Mouse (Mus musculus): Measurements from ENCODE around the gene Cidec. TPM values are rescaled to one million over a fixed set of nuclear protein-coding genes. Genes with fewer than 3 reads are reported as not detected.
A peak's percentile ranks its signal among the peaks of the same experiment; 100 is the strongest.

The Cidec gene
- polyA plus RNA-seq, 1 experiment from 2014 or later: not detected

GRCm38 (mm10) chr6:113394811-113395210 is 40.7 kb downstream of the Cidec start:
- peaks cover 35% of the 10 kb centered on the region for H3K36me3 ChIP-seq (replicated peaks)
- no peak for DNase-seq (ENCODE audit: low spot score)
- peaks cover 14% of the 10 kb centered on the region for H3K27me3 ChIP-seq (replicated peaks; ENCODE audit: low read depth, poor library complexity, severe bottlenecking)
- H3K27ac ChIP-seq (replicated peaks): no peak overlapping the region
- 94% methylated on average over 11 of the region's 11 CpGs for WGBS
- no peaks in the 10 kb centered on the region for H3K9me3 ChIP-seq
- peaks cover 20% of the 10 kb centered on the region for H3K4me1 ChIP-seq
- no peak overlapping the region for H3K4me3 ChIP-seq

- no peak for DNase-seq (ENCODE audit: low spot score)
- 86% methylated on average over 6 of the region's 6 CpGs for WGBS
- Histone ChIP-seq H3K9me3 (no peaks in the 10 kb centered on the region), H3K27ac (replicated peaks) (no peak overlapping the region), H3K4me1 (peaks cover 20% of the 10 kb centered on the region), H3K36me3 (replicated peaks) (peaks cover 41% of the 10 kb centered on the region), H3K27me3 (replicated peaks; ENCODE audit: low read depth, poor library complexity, severe bottlenecking) (peaks cover 14% of the 10 kb centered on the region), H3K4me3 (no peak overlapping the region)
These were observed 41.6 kb downstream of the Cidec start for GRCm38 (mm10) chr6:113393951-113394350.

DNA sequence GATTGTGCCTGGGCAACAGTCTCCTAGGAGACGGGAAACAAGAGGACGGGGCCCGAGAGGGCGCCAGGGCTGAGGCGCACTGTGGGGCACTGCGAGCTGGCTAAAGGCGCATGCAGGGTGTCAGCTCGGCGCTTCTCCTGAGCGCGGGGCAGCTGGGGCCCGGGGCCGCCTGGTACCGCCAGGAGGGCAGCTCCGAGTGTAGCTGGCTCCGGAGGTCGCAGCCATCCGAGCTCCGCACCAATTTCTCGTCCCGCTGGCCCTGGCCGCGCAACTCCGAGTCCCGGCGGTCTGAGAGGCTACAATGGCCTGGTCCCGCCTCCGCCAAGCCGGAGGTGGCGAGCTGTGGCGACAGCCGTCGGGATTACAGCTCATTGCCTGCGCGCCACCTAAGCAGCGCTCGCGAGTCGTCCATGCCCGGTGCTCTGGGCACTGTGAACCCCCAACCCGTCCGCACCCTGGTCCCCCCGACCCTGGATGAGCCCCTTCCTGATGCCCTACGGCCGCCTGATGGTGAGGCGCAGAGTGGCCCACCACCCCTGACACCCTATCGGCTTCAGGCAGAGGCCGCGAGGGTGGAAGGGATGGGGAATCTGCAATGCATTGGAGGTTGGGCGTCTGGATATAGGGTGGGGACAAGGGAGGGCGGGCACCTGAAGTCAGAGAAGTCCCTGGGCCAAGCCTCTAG is 43.0 kb downstream of the Cidec start:
- under 1% methylated on average over 51 of the region's 51 CpGs for WGBS
- peak overlapping the region; percentile 84 for H3K27ac ChIP-seq (replicated peaks)
- H3K4me3 ChIP-seq: peak overlapping the region; percentile 67
- DNase-seq (ENCODE audit: low spot score): peak; percentile 75
- peaks cover 14% of the 10 kb centered on the region for H3K27me3 ChIP-seq (replicated peaks; ENCODE audit: low read depth, poor library complexity, severe bottlenecking)
- peaks cover 20% of the 10 kb centered on the region for H3K4me1 ChIP-seq
- no peaks in the 10 kb centered on the region for H3K9me3 ChIP-seq
- H3K36me3 ChIP-seq (replicated peaks): peaks cover 49% of the 10 kb centered on the region

DNA sequence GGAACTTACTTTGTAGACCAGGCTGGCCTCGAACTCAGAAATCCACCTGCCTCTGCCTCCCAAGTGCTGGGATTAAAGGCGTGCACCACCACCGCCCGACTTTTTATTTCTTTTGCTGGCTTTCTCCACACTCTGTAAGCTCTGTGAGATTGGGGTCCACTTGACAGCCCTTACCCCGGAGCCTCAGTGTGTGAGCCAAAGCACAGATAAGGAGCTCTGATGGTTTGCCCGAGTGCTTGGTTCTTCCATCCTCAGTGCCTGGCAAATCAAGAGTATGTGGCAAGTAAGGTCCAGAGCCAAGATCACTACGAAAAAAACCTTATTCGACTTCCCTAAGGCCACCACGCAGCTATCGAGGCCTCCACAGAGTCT is 43.6 kb downstream of the Cidec start:
- H3K27ac ChIP-seq (replicated peaks): peak overlapping the region; percentile 84
- peak overlapping the region; percentile 67 for H3K4me3 ChIP-seq
- H3K36me3 ChIP-seq (replicated peaks): peaks cover 55% of the 10 kb centered on the region

GRCm38 (mm10) chr6:113390715-113391114 is 44.8 kb downstream of the Cidec start:
- H3K4me3 ChIP-seq: no peak overlapping the region
- 90% methylated on average over 3 of the region's 3 CpGs for WGBS
- peaks cover 67% of the 10 kb centered on the region for H3K36me3 ChIP-seq (replicated peaks)
- peaks cover 20% of the 10 kb centered on the region for H3K4me1 ChIP-seq
- H3K27me3 ChIP-seq (replicated peaks; ENCODE audit: low read depth, poor library complexity, severe bottlenecking): peaks cover 14% of the 10 kb centered on the region
- no peaks in the 10 kb centered on the region for H3K9me3 ChIP-seq
- no peak for DNase-seq (ENCODE audit: low spot score)
- no peak overlapping the region for H3K27ac ChIP-seq (replicated peaks)

More for the DNA sequence above, 43.6 kb downstream of the Cidec start:
- DNase-seq (ENCODE audit: low spot score): no peak
- H3K4me1 ChIP-seq: peaks cover 20% of the 10 kb centered on the region
- H3K27me3 ChIP-seq (replicated peaks; ENCODE audit: low read depth, poor library complexity, severe bottlenecking): peaks cover 14% of the 10 kb centered on the region
- H3K9me3 ChIP-seq: no peaks in the 10 kb centered on the region
- 35% methylated on average over 10 of the region's 10 CpGs for WGBS

- no peak for DNase-seq (ENCODE audit: low spot score)
- Histone ChIP-seq H3K27me3 (replicated peaks; ENCODE audit: low read depth, poor library complexity, severe bottlenecking) (peaks cover 14% of the 10 kb centered on the region), H3K27ac (replicated peaks) (no peak within 1 kb of the TSS), H3K4me1 (peaks cover 20% of the 10 kb centered on the region), H3K4me3 (no peak within 1 kb of the TSS), H3K9me3 (no peaks in the 10 kb centered on the region), H3K36me3 (replicated peaks) (peaks cover 73% of the 10 kb centered on the region)
- 81% methylated on average over 8 of the region's 8 CpGs for WGBS
These were observed 46.6 kb downstream of the Cidec start, which contains the start of gene Ttll3 for GRCm38 (mm10) chr6:113388960-113389359. Gene Ttll3 (plus strand): TSS chr6:113389260.

- peaks cover 100% of the 10 kb centered on the region for H3K36me3 ChIP-seq (replicated peaks)
- DNase-seq (ENCODE audit: low spot score): no peak
- H3K4me1 ChIP-seq: no peaks in the 10 kb centered on the region
- H3K27ac ChIP-seq (replicated peaks): no peak overlapping the region
- H3K9me3 ChIP-seq: no peaks in the 10 kb centered on the region
- H3K27me3 ChIP-seq (replicated peaks; ENCODE audit: low read depth, poor library complexity, severe bottlenecking): peaks cover 3% of the 10 kb centered on the region; the same call in 1 of the 2 replicates
- WGBS: 86% methylated on average over 3 of the region's 3 CpGs
- H3K4me3 ChIP-seq: no peak overlapping the region
These were observed 49.5 kb downstream of the Cidec start for GRCm38 (mm10) chr6:113386025-113386424.

- Histone ChIP-seq H3K27ac (replicated peaks) (no peak overlapping the region), H3K36me3 (replicated peaks) (peaks cover 100% of the 10 kb centered on the region), H3K9me3 (no peaks in the 10 kb centered on the region), H3K4me3 (no peak overlapping the region), H3K27me3 (replicated peaks; ENCODE audit: low read depth, poor library complexity, severe bottlenecking) (no peaks in the 10 kb centered on the region), H3K4me1 (no peaks in the 10 kb centered on the region)
- DNase-seq (ENCODE audit: low spot score): no peak
- 89% methylated on average over 11 of the region's 11 CpGs for WGBS
These were observed 50.3 kb downstream of the Cidec start for GRCm38 (mm10) chr6:113385160-113385714.

DNA sequence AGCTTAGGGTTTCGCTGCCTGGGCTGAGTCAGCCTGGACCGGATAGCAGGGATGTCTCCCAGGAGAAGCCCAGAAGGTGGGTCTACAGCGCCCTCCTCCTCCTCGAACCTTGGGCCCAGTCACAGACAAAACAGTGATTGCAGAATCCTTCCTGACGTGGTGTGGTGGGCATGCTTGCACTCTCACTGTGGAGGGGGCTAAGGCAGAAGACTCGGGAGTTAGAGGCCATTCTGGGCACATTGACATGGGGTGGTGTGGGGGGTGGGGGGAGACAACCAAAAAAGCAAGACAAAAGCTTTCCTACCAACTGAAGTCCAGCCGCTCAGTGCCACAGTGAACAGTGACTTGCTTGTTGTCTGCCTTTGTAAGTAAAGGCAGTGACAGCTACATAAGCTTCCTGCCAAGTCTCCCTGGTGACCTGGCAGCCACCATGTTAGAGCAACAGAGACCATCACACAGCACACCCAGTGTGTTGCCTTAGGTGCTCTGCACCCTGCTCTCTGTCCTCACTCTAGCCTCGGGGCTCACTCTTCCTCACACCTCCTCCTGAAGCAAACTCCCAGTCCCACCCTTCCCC is 51.1 kb downstream of the Cidec start:
- H3K9me3 ChIP-seq: no peaks in the 10 kb centered on the region
- DNase-seq (ENCODE audit: low spot score): no peak
- H3K36me3 ChIP-seq (replicated peaks): peaks cover 98% of the 10 kb centered on the region
- peaks cover under 1% of the 10 kb centered on the region for H3K4me1 ChIP-seq
- WGBS: 90% methylated on average over 8 of the region's 8 CpGs
- H3K27me3 ChIP-seq (replicated peaks; ENCODE audit: low read depth, poor library complexity, severe bottlenecking): no peaks in the 10 kb centered on the region
- H3K4me3 ChIP-seq: no peak overlapping the region
- no peak overlapping the region for H3K27ac ChIP-seq (replicated peaks)

- Histone ChIP-seq H3K36me3 (replicated peaks) (peaks cover 64% of the 10 kb centered on the region), H3K9me3 (no peaks in the 10 kb centered on the region), H3K4me1 (peaks cover 24% of the 10 kb centered on the region), H3K27ac (replicated peaks) (no peak overlapping the region), H3K27me3 (replicated peaks; ENCODE audit: low read depth, poor library complexity, severe bottlenecking) (no peaks in the 10 kb centered on the region), H3K4me3 (no peak overlapping the region)
- WGBS: 93% methylated on average over 11 of the region's 11 CpGs
- DNase-seq (ENCODE audit: low spot score): no peak
These were observed 55.1 kb downstream of the Cidec start for GRCm38 (mm10) chr6:113380480-113380879.

DNA sequence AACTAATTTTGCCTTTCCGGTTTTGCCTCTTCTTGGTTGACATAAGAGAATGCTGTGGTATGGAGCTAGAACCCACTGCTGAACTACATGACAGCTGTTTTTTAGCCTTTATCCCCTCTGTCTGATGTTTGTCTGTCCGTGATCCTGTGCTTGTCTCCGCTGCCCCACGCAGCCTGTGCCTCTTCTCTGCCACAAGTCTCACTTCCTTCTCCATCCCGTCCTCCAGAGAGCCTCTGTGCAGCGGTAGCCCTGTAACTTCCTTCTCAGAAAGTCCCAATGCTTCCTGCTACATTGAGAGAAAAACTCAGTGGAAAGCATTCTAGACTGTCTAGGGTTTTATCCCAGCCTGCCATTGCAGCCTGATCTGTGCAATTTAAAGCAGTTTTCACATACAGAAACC is 56.3 kb downstream of the Cidec start:
- Histone ChIP-seq H3K36me3 (replicated peaks) (peaks cover 64% of the 10 kb centered on the region), H3K4me3 (peak overlapping the region; percentile 86)
- 86% methylated on average over 6 of the region's 6 CpGs for WGBS

DNA sequence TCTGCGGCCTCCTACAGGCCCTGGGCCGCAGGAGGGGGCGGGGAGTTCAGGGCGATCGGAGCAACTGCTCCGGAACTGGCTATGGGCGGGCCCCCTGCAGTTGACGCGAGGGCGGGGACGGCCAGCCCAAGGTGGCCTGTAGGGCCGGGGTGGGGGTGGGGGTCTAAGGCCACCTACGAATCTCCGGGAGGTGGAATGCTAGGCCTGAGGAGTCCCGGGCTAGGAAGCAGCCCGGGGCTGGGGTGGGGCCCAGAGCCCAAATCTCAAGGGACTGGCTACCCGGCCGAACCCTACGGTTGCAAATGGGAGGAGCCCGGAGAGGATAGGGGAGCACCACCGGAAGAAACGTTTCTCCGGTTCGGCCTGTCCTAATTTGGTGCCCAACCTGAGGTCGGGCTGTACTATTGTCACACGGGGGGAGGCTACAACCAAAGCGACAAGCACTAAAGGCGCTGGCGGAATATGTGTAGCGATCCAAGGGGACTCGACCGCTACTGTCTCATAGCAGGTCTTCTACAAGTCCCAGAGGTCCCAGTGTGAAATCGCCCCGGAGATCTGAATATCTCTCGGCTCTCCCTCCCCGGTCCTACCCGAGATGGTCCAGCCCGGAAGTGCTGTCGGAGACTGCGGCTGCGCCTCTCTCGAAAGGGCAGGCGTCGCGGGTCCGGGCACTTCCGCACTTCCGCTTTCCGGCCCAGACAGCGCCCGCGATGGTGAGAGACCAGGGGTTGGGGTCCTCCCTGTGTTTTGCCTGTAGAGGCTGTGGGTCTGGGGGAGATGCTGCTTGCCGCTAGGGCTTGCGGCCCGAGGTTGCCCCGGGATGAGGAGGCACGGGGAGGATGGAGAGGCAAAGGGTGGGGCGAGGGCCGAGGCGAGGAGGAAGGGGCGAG is 57.8 kb downstream of the Cidec start, which contains the start of the genes Tada3 and Arpc4:
Gene Tada3, minus strand, starts transcription at position 388 of the 890 bp plus-strand sequence.
Gene Arpc4, plus strand, starts transcription at position 620 of the 890 bp plus-strand sequence.
- Histone ChIP-seq H3K36me3 (replicated peaks) (peaks cover 64% of the 10 kb centered on the region), H3K4me1 (peaks cover 24% of the 10 kb centered on the region), H3K9me3 (no peaks in the 10 kb centered on the region), H3K4me3 (peak within 1 kb of the TSS; percentile 86), H3K27me3 (replicated peaks; ENCODE audit: low read depth, poor library complexity, severe bottlenecking) (no peaks in the 10 kb centered on the region), H3K27ac (replicated peaks) (peak within 1 kb of the TSS; percentile 99)
- DNase-seq (ENCODE audit: low spot score): peak; percentile 94
- WGBS: under 1% methylated on average over 61 of the region's 61 CpGs

More for the DNA sequence above, 56.3 kb downstream of the Cidec start:
- Histone ChIP-seq H3K27ac (replicated peaks) (no peak overlapping the region), H3K4me1 (peaks cover 24% of the 10 kb centered on the region), H3K27me3 (replicated peaks; ENCODE audit: low read depth, poor library complexity, severe bottlenecking) (no peaks in the 10 kb centered on the region), H3K9me3 (no peaks in the 10 kb centered on the region)
- no peak for DNase-seq (ENCODE audit: low spot score)
